26 mouse cellular contexts compared by ENCODE assay signal in the genomic region with DNA sequence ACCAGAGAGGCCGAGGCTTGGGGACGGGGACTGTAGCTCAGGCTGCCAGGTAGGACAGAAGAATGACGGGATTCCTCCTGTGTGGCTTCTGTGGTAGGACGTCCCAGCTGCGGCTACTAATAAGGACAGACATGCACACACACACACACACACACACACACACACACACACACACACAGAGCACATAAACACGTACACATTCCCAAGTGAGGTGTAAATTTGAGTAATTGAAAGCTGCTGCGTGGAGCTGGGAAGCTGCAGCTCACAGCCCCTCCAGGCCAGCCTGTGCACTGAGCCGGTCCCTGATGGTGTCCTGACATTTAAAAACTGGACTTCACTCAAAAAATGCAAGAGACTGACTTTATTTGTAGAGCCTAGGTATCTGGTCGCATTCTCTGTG.
DNase-seq lines count a peak whose midpoint lies in the region; ATAC-seq lines count a peak whose summit lies in the region.
"Had no signal": no experiment of that assay in that cellular context is flagged by ENCODE, and none has a peak within 500 bp of the region (broad histone marks: within the 10 kb centered on the region; RNA-seq: fewer than 3 reads in every experiment).

No protein-coding gene starts in this region.

- no peaks in the 10 kb centered on the region for H3K36me3 ChIP-seq in midbrain, embryonic 10.5 days
- H3K36me3 ChIP-seq in midbrain, embryonic 15.5 days (replicated peaks), result no peaks in the 10 kb centered on the region
- no peaks in the 10 kb centered on the region for H3K36me3 ChIP-seq in limb, embryonic 11.5 days (ENCODE audit: control insufficient read depth, insufficient read depth, low read length)
- H3K36me3 ChIP-seq: forebrain, embryonic 12.5 days; G1E; heart, embryonic 13.5 days; midbrain, embryonic 13.5 days; stomach, embryonic 15.5 days had no signal

- peaks cover 64% of the 10 kb centered on the region for H3K27me3 ChIP-seq in midbrain, embryonic 10.5 days (ENCODE audit: low read depth, poor library complexity, severe bottlenecking)
- peaks cover 26% of the 10 kb centered on the region for H3K27me3 ChIP-seq in midbrain, embryonic 15.5 days (replicated peaks)
- no peaks in the 10 kb centered on the region for H3K27me3 ChIP-seq in limb, embryonic 11.5 days (ENCODE audit: control insufficient read depth, insufficient read depth, low read length)
- H3K27me3 ChIP-seq: heart, embryonic 13.5 days; megakaryocyte, embryonic 14.5 days; stomach, embryonic 15.5 days had no signal

- no peak overlapping the region for H3K4me3 ChIP-seq in midbrain, embryonic 10.5 days
- no peak overlapping the region for H3K4me3 ChIP-seq in midbrain, embryonic 15.5 days
- H3K4me3 ChIP-seq in limb, embryonic 11.5 days (ENCODE audit: low read depth, low read length), result no peak overlapping the region
- H3K4me3 ChIP-seq: erythroblast, embryonic 14.5 days; forebrain, embryonic 12.5 days; heart, embryonic 13.5 days; megakaryocyte, embryonic 14.5 days; midbrain, embryonic 13.5 days; stomach, embryonic 15.5 days had no signal

- no peak overlapping the region for H3K4me2 ChIP-seq in midbrain, embryonic 15.5 days
- H3K4me2 ChIP-seq in limb, embryonic 11.5 days (ENCODE audit: low read depth, severe bottlenecking), result no peak overlapping the region
- H3K4me2 ChIP-seq: forebrain, embryonic 12.5 days; heart, embryonic 13.5 days; midbrain, embryonic 13.5 days; stomach, embryonic 15.5 days had no signal

- peak; percentile 37 for DNase-seq in embryo, embryonic 11 days
- no peak for DNase-seq in embryo, embryonic 9.5 days (ENCODE audit: extremely low spot score)
- DNase-seq in midbrain, embryonic 10.5 days (ENCODE audit: low spot score), result no peak
- no peak for DNase-seq in limb, embryonic 11.5 days (ENCODE audit: low spot score)
- DNase-seq in B cell, adult 2 months, result no peak
- DNase-seq: adrenal gland, adult 8-10 months; cerebellum, adult 2 months; cerebellum, postnatal 14 days; gastrocnemius, postnatal 10 days; heart, postnatal 10 days; kidney, adult 9 months; kidney, postnatal 14 days; liver; lung, adult 2 months; right cerebral cortex, postnatal 25 days had no signal

- peak overlapping the region; percentile 9; the same call in 1 of the 2 replicates for H3K27ac ChIP-seq in midbrain, embryonic 10.5 days (replicated peaks)
- no peak overlapping the region for H3K27ac ChIP-seq in midbrain, embryonic 15.5 days
- H3K27ac ChIP-seq in limb, embryonic 11.5 days (replicated peaks; ENCODE audit: low read depth, low read length), result no peak overlapping the region; the same call in 1 of the 2 replicates
- H3K27ac ChIP-seq: forebrain, embryonic 12.5 days; heart, embryonic 13.5 days; liver, embryonic 14.5 days; midbrain, embryonic 13.5 days; stomach, embryonic 15.5 days had no signal

- no peak for ATAC-seq in midbrain, embryonic 15.5 days (replicated peaks)
- ATAC-seq in limb, embryonic 11.5 days (ENCODE audit: insufficient number of reproducible peaks, low FRiP score, low TSS enrichment, low read depth), result 0 out of 2 replicates have a peak, but pooled peaks have one; percentile 24
- ATAC-seq in megakaryocyte progenitor cell, adult 5-6 weeks (replicated peaks; ENCODE audit: poor library complexity), result no peak
- ATAC-seq: intestine, postnatal 0 days had no signal

- H3K4me1 ChIP-seq in midbrain, embryonic 10.5 days, result peaks cover 24% of the 10 kb centered on the region
- peaks cover 11% of the 10 kb centered on the region for H3K4me1 ChIP-seq in midbrain, embryonic 15.5 days
- peaks cover 21% of the 10 kb centered on the region for H3K4me1 ChIP-seq in limb, embryonic 11.5 days (ENCODE audit: control insufficient read depth, insufficient read depth, low read length)
- H3K4me1 ChIP-seq: heart, embryonic 13.5 days; megakaryocyte, embryonic 14.5 days; stomach, embryonic 15.5 days had no signal

- 64% methylated on average over 9 of the region's 9 CpGs for WGBS in midbrain, embryonic 10.5 days
- 73% methylated on average over 9 of the region's 9 CpGs for WGBS in midbrain, embryonic 15.5 days
- WGBS in limb, embryonic 11.5 days, result 28% methylated on average over 9 of the region's 9 CpGs

- no peak overlapping the region for H3K9ac ChIP-seq in midbrain, embryonic 15.5 days
- H3K9ac ChIP-seq in limb, embryonic 11.5 days (ENCODE audit: low read length), result no peak overlapping the region
- H3K9ac ChIP-seq: forebrain, embryonic 12.5 days; heart, embryonic 13.5 days; liver, embryonic 14.5 days; midbrain, embryonic 13.5 days; stomach, embryonic 15.5 days had no signal

- peaks cover 11% of the 10 kb centered on the region; the same call in 1 of the 2 replicates for H3K9me3 ChIP-seq in midbrain, embryonic 10.5 days (replicated peaks)
- no peaks in the 10 kb centered on the region for H3K9me3 ChIP-seq in midbrain, embryonic 15.5 days
- no peaks in the 10 kb centered on the region; the same call in 1 of the 2 replicates for H3K9me3 ChIP-seq in limb, embryonic 11.5 days (ENCODE audit: control insufficient read depth, low read length)
- H3K9me3 ChIP-seq: forebrain, embryonic 12.5 days; heart, embryonic 13.5 days; midbrain, embryonic 13.5 days; stomach, embryonic 15.5 days had no signal
